Mouse (Mus musculus) neutrophil, adult 59 days (primary cell): ENCODE data around the gene Higd1a. TPM values are rescaled to one million over a fixed set of nuclear protein-coding genes. Genes with fewer than 3 reads are reported as not detected.

Source experiments
- total RNA-seq, 2 experiments: library from RNA; stranded (reverse); gene quantifications; 1 replicate in 1 of 2; 2 replicates in 1 of 2; pipeline ENCODE4 v1.2.4; 2023

Higd1a gene
- total RNA-seq = 10 to 100 TPM; 31.9 to 32.1 TPM

DNA sequence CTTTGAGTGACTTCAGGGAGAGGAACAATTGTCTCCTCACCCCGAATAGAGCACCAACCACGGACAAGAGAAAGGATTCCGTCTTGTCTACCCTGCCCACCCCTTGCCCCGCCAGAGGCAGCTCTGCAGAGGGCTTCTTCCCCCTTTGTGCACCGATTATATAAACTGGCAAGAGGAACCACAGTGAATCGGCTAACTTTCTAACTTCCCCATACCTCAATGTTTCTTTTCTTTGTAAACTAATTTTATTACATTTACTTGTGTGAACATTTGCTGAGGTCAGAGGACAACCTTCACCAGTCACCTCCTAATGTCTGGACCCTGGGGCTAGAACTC, at the start of gene Higd1a:
Gene Higd1a (minus strand): TSS at position 210 of the 336 bp plus-strand sequence.

GRCm38 (mm10) chr9:121898245-121898644, 40.1 kb upstream of the Higd1a start, which contains the start of gene Ackr2:
Ackr2 (plus strand) TSS chr9:121898355.

DNA sequence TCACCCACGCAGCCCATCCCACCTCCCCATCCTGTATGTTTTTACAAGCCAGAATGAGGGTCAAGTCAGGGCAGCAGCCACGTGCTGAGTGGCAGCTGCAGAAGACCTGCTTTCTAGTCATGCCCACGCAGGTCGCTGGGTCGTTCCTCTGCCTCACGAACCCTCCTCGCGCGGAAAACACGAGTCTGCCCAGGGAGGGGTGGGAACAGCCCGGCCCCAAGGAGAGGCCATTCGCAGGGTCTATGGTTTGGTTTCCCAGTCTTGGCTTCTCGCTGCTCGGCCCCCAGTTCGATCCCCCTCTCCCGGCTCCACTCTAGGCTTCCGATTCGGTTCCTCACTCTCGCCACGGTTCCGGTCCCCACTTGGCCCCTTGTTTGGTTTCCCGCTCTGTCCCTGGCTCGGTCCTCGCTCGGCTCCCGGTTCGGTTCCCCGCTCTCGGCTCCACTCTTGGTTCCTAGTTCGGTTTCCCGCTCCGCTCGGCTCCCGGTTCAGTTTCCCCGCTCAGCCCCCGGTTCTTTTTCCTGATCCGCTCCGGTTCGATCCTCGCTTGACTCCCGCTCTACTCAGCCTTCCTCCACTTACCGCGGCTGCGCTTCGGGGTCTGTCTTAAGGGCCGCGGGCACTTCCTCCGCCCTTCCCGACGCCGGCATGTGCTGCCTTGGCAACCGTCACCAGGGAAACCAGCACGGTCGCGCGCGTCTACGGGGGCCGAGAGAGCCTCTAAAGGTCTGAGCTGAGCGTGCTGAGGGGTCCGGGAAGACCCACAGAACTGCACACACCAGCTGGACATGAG, 19.1 kb downstream of the Higd1a start, which contains the start of gene Ccdc13:
Gene Ccdc13 (minus strand): TSS at position 633 of the 793 bp plus-strand sequence.

Other genes starting within 250 kb of the Higd1a start
- not detected for gene Lyzl4, start 216.3 kb downstream of the Higd1a start, total RNA-seq
- 1 to 10 TPM in 1 of 2 experiments, under 1 TPM in 1; 0.33 to 1.7 TPM for gene Vipr1, start 215.6 kb downstream of the Higd1a start, total RNA-seq
- gene Sec22c, start 152.9 kb downstream of the Higd1a start, total RNA-seq = 10 to 100 TPM; 28.1 to 36.0 TPM
- gene Ss18l2, start 148.0 kb downstream of the Higd1a start, total RNA-seq = 10 to 100 TPM; 16.4 to 21.6 TPM
- gene Nktr, start 139.2 kb downstream of the Higd1a start, total RNA-seq = 100 to 1,000 TPM; 174 to 197 TPM
- gene Zfp651, start 99.0 kb downstream of the Higd1a start, total RNA-seq = under 1 TPM; 0.24 to 0.29 TPM
- gene Klhl40, start 80.8 kb downstream of the Higd1a start, total RNA-seq = not detected
- gene Hhatl, start 65.9 kb downstream of the Higd1a start, total RNA-seq = not detected
- gene Ccdc13, start 18.9 kb downstream of the Higd1a start, total RNA-seq = under 1 TPM in 1 of 2 experiments, not detected in 1; 0.15 TPM
- gene Ackr2, start 40.0 kb upstream of the Higd1a start, total RNA-seq = not detected
- gene Cyp8b1, start 57.9 kb upstream of the Higd1a start, total RNA-seq = under 1 TPM in 1 of 2 experiments, not detected in 1; 0.18 TPM
- gene Fam198a, start 92.6 kb upstream of the Higd1a start, total RNA-seq = under 1 TPM in 1 of 2 experiments, not detected in 1; 0.35 TPM
- under 1 TPM; 0.66 to 0.87 TPM for gene Pomgnt2, start 138.7 kb upstream of the Higd1a start, total RNA-seq